Mouse (Mus musculus): ENCODE results near the gene Fam189a1. TPM values are rescaled to one million over a fixed set of nuclear protein-coding genes. Genes with fewer than 3 reads are reported as not detected.

The Fam189a1 gene
- polyA plus RNA-seq, 1 experiment = 0.07 TPM

- H3K79me3 ChIP-seq (ENCODE audit: low read depth) = no peaks in the 10 kb centered on the region
- H3ac ChIP-seq (ENCODE audit: control insufficient read depth, insufficient read length, low read depth) = no peak overlapping the region
- TF ChIP-seq USF1 (IDR thresholded peaks at IDR 0.05; ENCODE audit: low read depth) = no peak
- no peak for TF ChIP-seq FOSL1 (IDR thresholded peaks at IDR 0.05; ENCODE audit: insufficient read depth, low read length, poor library complexity, severe bottlenecking)
- no peak for TF ChIP-seq CEBPB (IDR thresholded peaks at IDR 0.05; ENCODE audit: low read depth)
- no peak for TF ChIP-seq MAX (IDR thresholded peaks at IDR 0.05)
- no peak for TF ChIP-seq MYOD1 (IDR thresholded peaks at IDR 0.05; ENCODE audit: control insufficient read depth, insufficient read length, low read depth)
- TF ChIP-seq CTCF (IDR thresholded peaks at IDR 0.05; ENCODE audit: control insufficient read depth, insufficient read depth, insufficient read length) = no peak
- no peak for TF ChIP-seq MYOG (IDR thresholded peaks at IDR 0.05; ENCODE audit: control insufficient read depth, extremely low read depth, insufficient read length)
- no peaks in the 10 kb centered on the region for H3K36me3 ChIP-seq (ENCODE audit: control insufficient read depth, insufficient read depth)
- no peaks in the 10 kb centered on the region for H3K79me2 ChIP-seq (ENCODE audit: control insufficient read depth, insufficient read depth)
- no peak overlapping the region for H3K4me3 ChIP-seq (ENCODE audit: insufficient read depth, poor library complexity, severe bottlenecking)
- H3K27me3 ChIP-seq (ENCODE audit: control insufficient read depth, insufficient read depth, insufficient read length) = no peaks in the 10 kb centered on the region
Measured at GRCm38 (mm10) chr7:65073555-65073954, 82.8 kb downstream of the Fam189a1 start.

DNA sequence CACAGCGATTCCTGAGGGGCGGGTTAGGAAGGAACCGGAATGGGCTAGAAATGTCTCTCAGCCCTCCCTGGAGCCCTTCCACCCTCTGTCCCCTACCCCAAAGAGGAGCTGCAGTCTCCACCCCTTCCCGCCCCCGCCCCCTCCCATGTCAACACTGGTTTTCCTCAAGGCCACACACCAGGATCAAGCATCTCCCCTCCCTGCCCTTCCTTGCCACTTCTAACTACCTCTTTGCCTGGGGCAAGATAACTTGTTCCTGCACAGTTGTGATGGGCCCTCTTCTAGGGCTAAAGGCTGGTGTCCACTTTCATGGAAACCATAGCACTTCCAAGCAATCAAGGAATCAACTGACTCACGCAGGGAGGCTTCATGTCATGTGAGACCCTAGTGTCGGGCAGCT is 90.2 kb downstream of the Fam189a1 start:
- TF ChIP-seq USF1 (IDR thresholded peaks at IDR 0.05; ENCODE audit: low read depth) (no peak), FOSL1 (IDR thresholded peaks at IDR 0.05; ENCODE audit: insufficient read depth, low read length, poor library complexity, severe bottlenecking) (no peak), MAX (IDR thresholded peaks at IDR 0.05) (no peak), MYOG (IDR thresholded peaks at IDR 0.05; ENCODE audit: control insufficient read depth, extremely low read depth, insufficient read length) (no peak), MYOD1 (IDR thresholded peaks at IDR 0.05; ENCODE audit: control insufficient read depth, insufficient read length, low read depth) (no peak), CTCF (IDR thresholded peaks at IDR 0.05; ENCODE audit: control insufficient read depth, insufficient read depth, insufficient read length) (no peak), CEBPB (IDR thresholded peaks at IDR 0.05; ENCODE audit: low read depth) (no peak)
- Histone ChIP-seq H3ac (ENCODE audit: control insufficient read depth, insufficient read length, low read depth) (no peak overlapping the region), H3K79me2 (ENCODE audit: control insufficient read depth, insufficient read depth) (no peaks in the 10 kb centered on the region), H3K79me3 (ENCODE audit: low read depth) (no peaks in the 10 kb centered on the region), H3K27me3 (ENCODE audit: control insufficient read depth, insufficient read depth, insufficient read length) (peaks cover 6% of the 10 kb centered on the region), H3K4me3 (ENCODE audit: insufficient read depth, poor library complexity, severe bottlenecking) (no peak overlapping the region), H3K36me3 (ENCODE audit: control insufficient read depth, insufficient read depth) (no peaks in the 10 kb centered on the region)

DNA sequence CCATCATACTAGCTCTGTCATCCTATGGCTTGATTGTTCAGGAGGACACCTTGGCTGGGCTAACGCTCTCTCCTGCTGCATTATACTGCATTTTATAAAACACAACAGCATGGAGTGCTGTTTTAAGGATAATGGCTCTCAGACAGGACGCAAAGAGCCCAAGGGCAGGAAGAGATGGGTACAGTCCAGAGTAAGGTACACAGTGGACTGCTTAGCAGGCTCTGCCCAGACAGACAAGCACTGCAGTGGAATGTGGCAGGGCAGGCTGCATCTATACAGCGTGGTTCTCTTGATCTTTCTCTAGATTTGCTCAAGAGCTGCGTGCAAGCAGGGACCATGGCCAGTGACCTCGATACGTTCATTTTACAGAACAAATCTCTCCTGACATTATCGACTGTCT is 90.9 kb downstream of the Fam189a1 start:
- Histone ChIP-seq H3K4me3 (ENCODE audit: insufficient read depth, poor library complexity, severe bottlenecking) (no peak overlapping the region), H3K79me3 (ENCODE audit: low read depth) (no peaks in the 10 kb centered on the region), H3ac (ENCODE audit: control insufficient read depth, insufficient read length, low read depth) (no peak overlapping the region), H3K79me2 (ENCODE audit: control insufficient read depth, insufficient read depth) (no peaks in the 10 kb centered on the region), H3K27me3 (ENCODE audit: control insufficient read depth, insufficient read depth, insufficient read length) (peaks cover 6% of the 10 kb centered on the region), H3K36me3 (ENCODE audit: control insufficient read depth, insufficient read depth) (no peaks in the 10 kb centered on the region)
- no peak for TF ChIP-seq CTCF (IDR thresholded peaks at IDR 0.05; ENCODE audit: control insufficient read depth, insufficient read depth, insufficient read length)
- no peak for TF ChIP-seq MYOG (IDR thresholded peaks at IDR 0.05; ENCODE audit: control insufficient read depth, extremely low read depth, insufficient read length)
- no peak for TF ChIP-seq USF1 (IDR thresholded peaks at IDR 0.05; ENCODE audit: low read depth)
- no peak for TF ChIP-seq CEBPB (IDR thresholded peaks at IDR 0.05; ENCODE audit: low read depth)
- TF ChIP-seq MAX (IDR thresholded peaks at IDR 0.05) = no peak
- no peak for TF ChIP-seq MYOD1 (IDR thresholded peaks at IDR 0.05; ENCODE audit: control insufficient read depth, insufficient read length, low read depth)
- TF ChIP-seq FOSL1 (IDR thresholded peaks at IDR 0.05; ENCODE audit: insufficient read depth, low read length, poor library complexity, severe bottlenecking) = no peak

DNA sequence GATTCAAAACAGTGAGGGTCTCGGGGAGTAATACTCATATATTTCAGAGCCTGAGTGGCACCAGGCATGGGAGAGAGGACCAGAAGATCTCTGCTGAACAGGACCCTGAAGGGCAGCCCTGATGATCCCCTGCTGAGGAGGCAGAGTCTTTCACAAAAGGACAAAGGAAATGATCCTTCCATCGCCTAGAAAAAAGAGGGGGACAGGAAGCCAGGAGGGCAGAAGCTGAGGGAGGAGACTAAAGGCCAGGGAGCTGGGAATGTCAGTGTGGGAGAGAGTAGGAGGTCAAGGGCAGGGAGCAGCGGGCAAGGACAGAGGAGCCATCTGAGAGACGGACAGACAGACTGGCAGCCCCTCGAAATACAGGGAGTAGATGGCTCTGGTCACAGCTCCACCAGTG is 91.7 kb downstream of the Fam189a1 start:
- no peak for TF ChIP-seq FOSL1 (IDR thresholded peaks at IDR 0.05; ENCODE audit: insufficient read depth, low read length, poor library complexity, severe bottlenecking)
- no peak for TF ChIP-seq MYOD1 (IDR thresholded peaks at IDR 0.05; ENCODE audit: control insufficient read depth, insufficient read length, low read depth)
- TF ChIP-seq MAX (IDR thresholded peaks at IDR 0.05) = no peak
- TF ChIP-seq MYOG (IDR thresholded peaks at IDR 0.05; ENCODE audit: control insufficient read depth, extremely low read depth, insufficient read length) = no peak
- TF ChIP-seq USF1 (IDR thresholded peaks at IDR 0.05; ENCODE audit: low read depth) = no peak
- TF ChIP-seq CTCF (IDR thresholded peaks at IDR 0.05; ENCODE audit: control insufficient read depth, insufficient read depth, insufficient read length) = no peak
- no peak for TF ChIP-seq CEBPB (IDR thresholded peaks at IDR 0.05; ENCODE audit: low read depth)
- Histone ChIP-seq H3K4me3 (ENCODE audit: insufficient read depth, poor library complexity, severe bottlenecking) (no peak overlapping the region), H3K79me3 (ENCODE audit: low read depth) (no peaks in the 10 kb centered on the region), H3K36me3 (ENCODE audit: control insufficient read depth, insufficient read depth) (no peaks in the 10 kb centered on the region), H3K79me2 (ENCODE audit: control insufficient read depth, insufficient read depth) (no peaks in the 10 kb centered on the region), H3ac (ENCODE audit: control insufficient read depth, insufficient read length, low read depth) (no peak overlapping the region), H3K27me3 (ENCODE audit: control insufficient read depth, insufficient read depth, insufficient read length) (peaks cover 6% of the 10 kb centered on the region)

DNA sequence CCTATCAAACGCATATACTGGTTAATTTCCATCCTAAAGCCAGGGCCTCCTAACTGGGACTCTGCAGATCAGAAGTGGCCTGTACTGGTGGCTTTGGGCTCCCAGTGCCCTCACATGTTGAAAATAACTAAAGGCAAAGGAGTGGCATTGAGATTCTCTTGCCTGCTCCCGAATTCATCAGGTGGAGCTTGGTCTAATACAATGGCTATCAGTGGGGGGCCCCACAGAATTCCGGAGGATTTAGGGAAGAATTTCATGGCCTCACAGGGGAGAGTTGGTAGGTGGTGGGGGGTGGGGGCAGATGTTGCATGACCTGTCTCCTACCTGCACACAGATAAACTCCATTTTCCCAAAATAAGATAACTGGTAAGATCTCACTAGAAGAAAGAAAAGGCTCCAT is 92.3 kb downstream of the Fam189a1 start:
- TF ChIP-seq CTCF (IDR thresholded peaks at IDR 0.05; ENCODE audit: control insufficient read depth, insufficient read depth, insufficient read length) = no peak
- no peak for TF ChIP-seq MYOD1 (IDR thresholded peaks at IDR 0.05; ENCODE audit: control insufficient read depth, insufficient read length, low read depth)
- TF ChIP-seq FOSL1 (IDR thresholded peaks at IDR 0.05; ENCODE audit: insufficient read depth, low read length, poor library complexity, severe bottlenecking) = no peak
- no peak for TF ChIP-seq USF1 (IDR thresholded peaks at IDR 0.05; ENCODE audit: low read depth)
- TF ChIP-seq MYOG (IDR thresholded peaks at IDR 0.05; ENCODE audit: control insufficient read depth, extremely low read depth, insufficient read length) = no peak
- no peak for TF ChIP-seq CEBPB (IDR thresholded peaks at IDR 0.05; ENCODE audit: low read depth)
- TF ChIP-seq MAX (IDR thresholded peaks at IDR 0.05) = no peak
- no peaks in the 10 kb centered on the region for H3K79me3 ChIP-seq (ENCODE audit: low read depth)
- H3ac ChIP-seq (ENCODE audit: control insufficient read depth, insufficient read length, low read depth) = no peak overlapping the region
- peaks cover 10% of the 10 kb centered on the region for H3K27me3 ChIP-seq (ENCODE audit: control insufficient read depth, insufficient read depth, insufficient read length)
- no peak overlapping the region for H3K4me3 ChIP-seq (ENCODE audit: insufficient read depth, poor library complexity, severe bottlenecking)
- no peaks in the 10 kb centered on the region for H3K36me3 ChIP-seq (ENCODE audit: control insufficient read depth, insufficient read depth)
- H3K79me2 ChIP-seq (ENCODE audit: control insufficient read depth, insufficient read depth) = no peaks in the 10 kb centered on the region
